ENCODE assay signal across 16 mouse cellular contexts in genomic region chr10:77685895-77686664, GRCm38 (mm10). TPM values are rescaled to one million over a fixed set of nuclear protein-coding genes. Genes with fewer than 3 reads are reported as not detected.
DNase-seq lines count a peak whose midpoint lies in the region; ATAC-seq and TF ChIP-seq lines count a peak whose summit lies in the region.
"Had no signal": no experiment of that assay in that cellular context is flagged by ENCODE, and none has a peak within 500 bp of the region (broad histone marks: within the 10 kb centered on the region; RNA-seq: fewer than 3 reads in every experiment).

Gene Tspear (plus strand): TSS chr10:77686569.

- no peaks in the 10 kb centered on the region for H3K4me1 ChIP-seq in kidney, postnatal 0 days (replicated peaks; ENCODE audit: insufficient read depth, low read length)
- H3K4me1 ChIP-seq in embryonic facial prominence, embryonic 15.5 days, result peaks cover 10% of the 10 kb centered on the region
- H3K4me1 ChIP-seq in intestine, embryonic 16.5 days (ENCODE audit: control insufficient read depth, insufficient read depth, low read length), result peaks cover 3% of the 10 kb centered on the region; the same call in 1 of the 2 replicates
- H3K4me1 ChIP-seq: liver, embryonic 13.5 days had no signal

- peak; percentile 23 for DNase-seq in adrenal gland, adult 2 months
- no peak for DNase-seq in adrenal gland, postnatal 14 days
- DNase-seq in kidney, postnatal 0 days (ENCODE audit: low spot score), result no peak
- no peak for DNase-seq in kidney, postnatal 36 days
- DNase-seq in thymus, adult 18-20 months, result no peak
- no peak for DNase-seq in testis, postnatal 14 days (ENCODE audit: low spot score)
- DNase-seq: adrenal gland, adult 8-10 months; cerebellum, postnatal 14 days; kidney, adult 18-20 months; liver, embryonic 13.5 days; right cerebral cortex, adult 18-20 months; thymus, postnatal 4 days had no signal

- H3K9ac ChIP-seq in kidney, postnatal 0 days (ENCODE audit: low read depth, low read length), result no peak within 1 kb of the TSS
- no peak within 1 kb of the TSS for H3K9ac ChIP-seq in embryonic facial prominence, embryonic 15.5 days
- H3K9ac ChIP-seq in intestine, embryonic 16.5 days (ENCODE audit: low read depth, low read length), result peak within 1 kb of the TSS; percentile 7; the same call in 1 of the 2 replicates
- H3K9ac ChIP-seq: liver, embryonic 13.5 days had no signal

- TF ChIP-seq CTCF in kidney, postnatal 0 days (IDR thresholded peaks at IDR 0.05; ENCODE audit: low read depth), result no peak

- ATAC-seq in kidney, postnatal 0 days (replicated peaks; ENCODE audit: low FRiP score, low read depth), result no peak
- no peak for ATAC-seq in embryonic facial prominence, embryonic 15.5 days (ENCODE audit: insufficient number of reproducible peaks, low FRiP score, low TSS enrichment, low read depth)
- peak; percentile 84 for ATAC-seq in intestine, embryonic 16.5 days

- no peak within 1 kb of the TSS for H3K27ac ChIP-seq in kidney, postnatal 0 days
- peak within 1 kb of the TSS; percentile 58; the same call in 1 of the 2 replicates for H3K27ac ChIP-seq in embryonic facial prominence, embryonic 15.5 days (replicated peaks)
- H3K27ac ChIP-seq in intestine, embryonic 16.5 days (ENCODE audit: low read length), result no peak within 1 kb of the TSS
- H3K27ac ChIP-seq: liver, embryonic 13.5 days had no signal

- WGBS in kidney, postnatal 0 days, result 8% methylated on average over 22 of the region's 22 CpGs
- 3% methylated on average over 22 of the region's 22 CpGs for WGBS in embryonic facial prominence, embryonic 15.5 days
- 3% methylated on average over 22 of the region's 22 CpGs for WGBS in intestine, embryonic 16.5 days

- H3K4me2 ChIP-seq in kidney, postnatal 0 days (ENCODE audit: low read length), result 0 out of 2 replicates have a peak within 1 kb of the TSS, but pooled peaks have one; percentile 7
- peak within 1 kb of the TSS; percentile 33 for H3K4me2 ChIP-seq in embryonic facial prominence, embryonic 15.5 days (replicated peaks)
- peak within 1 kb of the TSS; percentile 26; the same call in 1 of the 2 replicates for H3K4me2 ChIP-seq in intestine, embryonic 16.5 days (ENCODE audit: low read depth, low read length)
- H3K4me2 ChIP-seq: liver, embryonic 13.5 days had no signal

- H3K9me3 ChIP-seq in kidney, postnatal 0 days (replicated peaks; ENCODE audit: low read length), result no peaks in the 10 kb centered on the region
- H3K9me3 ChIP-seq in embryonic facial prominence, embryonic 15.5 days (replicated peaks), result no peaks in the 10 kb centered on the region
- no peaks in the 10 kb centered on the region for H3K9me3 ChIP-seq in intestine, embryonic 16.5 days (ENCODE audit: control insufficient read depth, low read length)
- H3K9me3 ChIP-seq: liver, embryonic 13.5 days had no signal

- peaks cover 8% of the 10 kb centered on the region; the same call in 1 of the 2 replicates for H3K27me3 ChIP-seq in kidney, postnatal 0 days (ENCODE audit: insufficient read depth, low read length)
- peaks cover 31% of the 10 kb centered on the region for H3K27me3 ChIP-seq in embryonic facial prominence, embryonic 15.5 days
- peaks cover 14% of the 10 kb centered on the region; the same call in 1 of the 2 replicates for H3K27me3 ChIP-seq in intestine, embryonic 16.5 days (replicated peaks; ENCODE audit: control insufficient read depth, insufficient read depth, low read length)

- H3K4me3 ChIP-seq in kidney, postnatal 0 days (replicated peaks; ENCODE audit: low read depth, low read length), result no peak within 1 kb of the TSS
- H3K4me3 ChIP-seq in embryonic facial prominence, embryonic 15.5 days (replicated peaks), result peak within 1 kb of the TSS; percentile 22
- no peak within 1 kb of the TSS for H3K4me3 ChIP-seq in intestine, embryonic 16.5 days (ENCODE audit: low read length)
- H3K4me3 ChIP-seq: liver, embryonic 13.5 days had no signal

- no peaks in the 10 kb centered on the region for H3K36me3 ChIP-seq in kidney, postnatal 0 days (ENCODE audit: insufficient read depth, low read length)
- H3K36me3 ChIP-seq in embryonic facial prominence, embryonic 15.5 days, result no peaks in the 10 kb centered on the region
- H3K36me3 ChIP-seq in intestine, embryonic 16.5 days (ENCODE audit: control insufficient read depth, insufficient read depth, low read length), result no peaks in the 10 kb centered on the region
- H3K36me3 ChIP-seq: liver, embryonic 13.5 days had no signal

RNA-seq across cellular contexts. Expression of gene Tspear, which starts in this region (rescaled TPM):
- under 1 TPM; 0.17 to 0.62 TPM for total RNA-seq in adrenal gland, adult 2 months (2021)
- 0.94 and 1.1 TPM in 2 replicates for polyA plus RNA-seq in adrenal gland, adult 2 months (2012; rRNA removed)
- 0.41 TPM in 1 of 2 replicates, not detected in the other for total RNA-seq in adrenal gland, postnatal 14 days (2021)
- 0.41 and 0.43 TPM in 2 replicates for polyA plus RNA-seq in kidney, postnatal 0 days (2015; fragmentation: Nextera tagmentation; extraction: Ambion mirVana)
- polyA plus RNA-seq in embryonic facial prominence, embryonic 15.5 days (2015; fragmentation: Nextera tagmentation; extraction: Ambion mirVana), result 3.3 and 3.4 TPM in 2 replicates
- 0.48 and 0.51 TPM in 2 replicates for polyA plus RNA-seq in intestine, embryonic 16.5 days (2015; fragmentation: Nextera tagmentation; extraction: Ambion mirVana)
- total RNA-seq: layer of hippocampus, adult 8-10 months; megakaryocyte, adult 5-6 weeks had no signal

Comparison
In these comparisons a context has a peak if more than half of its experiments do, and no peak if none do; other contexts are left out.
1. Peak in ATAC-seq, H3K9ac ChIP-seq and H3K4me2 ChIP-seq in intestine, embryonic 16.5 days; RNA of the gene not detected or under 1 TPM.